Mouse (Mus musculus) stomach, postnatal 0 days (tissue): ENCODE data around the gene Rcor2. TPM values are rescaled to one million over a fixed set of nuclear protein-coding genes. Genes with fewer than 3 reads are reported as not detected.

Experiments
- ATAC-seq: fragments of 200-750 bp; cut with Nextera tagmentation; 2 replicates; pipeline ENCODE4 v1.8.0; 2017; ENCODE audit not compliant: low FRiP score, low TSS enrichment
- DNase-seq: peaks from one replicate; pipeline ENCODE4 v3.0.0-alpha.2; 2016; ENCODE audit warnings: low spot score
- H3K27ac ChIP-seq: fragments of 300-500 bp; sonication (generic); replicated peaks from 2 replicates; pipeline ENCODE4 v1.5.1; 2014; ENCODE audit warnings: mild to moderate bottlenecking, control low read depth
- H3K27me3 ChIP-seq: fragments of 300-500 bp; sonication (generic); 2 replicates; pipeline ENCODE4 v1.6.1; 2014; ENCODE audit warnings: low read length; ENCODE audit not compliant: control insufficient read depth, insufficient read depth
- H3K36me3 ChIP-seq: fragments of 300-500 bp; sonication (generic); 2 replicates; pipeline ENCODE4 v1.6.1; 2014; ENCODE audit warnings: low read length, mixed read lengths; ENCODE audit not compliant: control insufficient read depth, insufficient read depth
- H3K4me1 ChIP-seq: fragments of 300-500 bp; sonication (generic); replicated peaks from 2 replicates; pipeline ENCODE4 v1.6.1; 2014; ENCODE audit warnings: antibody characterized with exemption; ENCODE audit not compliant: control insufficient read depth, insufficient read depth
- H3K4me2 ChIP-seq: fragments of 300-500 bp; sonication (generic); replicated peaks from 2 replicates; pipeline ENCODE4 v1.6.1; 2014; ENCODE audit warnings: low read depth, mild to moderate bottlenecking, control low read depth, moderate library complexity
- H3K4me3 ChIP-seq: fragments of 300-500 bp; sonication (generic); 2 replicates; pipeline ENCODE4 v1.5.1; 2014; ENCODE audit warnings: low read depth, low read length, control low read depth
- H3K9ac ChIP-seq: fragments of 300-500 bp; sonication (generic); 2 replicates; pipeline ENCODE4 v1.6.1; 2014; ENCODE audit warnings: mild to moderate bottlenecking, low read length, control low read depth, mixed read lengths
- H3K9me3 ChIP-seq: fragments of 300-500 bp; sonication (generic); 2 replicates; pipeline ENCODE4 v1.6.1; 2016; ENCODE audit warnings: low read length; ENCODE audit not compliant: control insufficient read depth
- CTCF ChIP-seq: IDR thresholded peaks from 2 replicates; pipeline ENCODE4 v1.5.1; 2016; ENCODE audit warnings: antibody characterized with exemption, low read depth, mild to moderate bottlenecking, moderate library complexity
- EP300 ChIP-seq: optimal IDR thresholded peaks from 2 replicates; pipeline ENCODE3; 2016; ENCODE audit warnings: antibody characterized with exemption
- WGBS: fragments of 180-500 bp; shearing (Covaris S2); extraction: QIAGEN DNeasy Blood & Tissue Kit; methylation state at CpG from one replicate; pipeline ENCODE4 v1.1.7; 2014; 5-methylcytosine and 5-hydroxymethylcytosine counted together
- polyA plus RNA-seq: library from polyadenylated mRNA; unstranded; fragments of >200 nt; fragmentation: Nextera tagmentation; extraction: Ambion mirVana; gene quantifications from 2 replicates; pipeline ENCODE4 v1.2.1, GENCODE M21; 2015

Gene Rcor2
- polyA plus RNA-seq, 1 experiment from 2014 or later: 2.4 TPM

GRCm38 (mm10) chr19:7306968-7307367, 39.8 kb downstream of the Rcor2 start:
- H3K27ac ChIP-seq: peak overlapping the region; percentile 94
- no peaks in the 10 kb centered on the region for H3K9me3 ChIP-seq
- no peak overlapping the region for H3K4me3 ChIP-seq
- H3K36me3 ChIP-seq: no peaks in the 10 kb centered on the region
- no peak overlapping the region; the same call in 1 of the 2 replicates for H3K4me2 ChIP-seq
- TF ChIP-seq EP300: no peak
- H3K9ac ChIP-seq: no peak overlapping the region
- WGBS: 39% methylated on average over 3 of the region's 3 CpGs
- DNase-seq: peak; percentile 63
- no peaks in the 10 kb centered on the region for H3K27me3 ChIP-seq
- no peak for ATAC-seq
- H3K4me1 ChIP-seq: peaks cover 30% of the 10 kb centered on the region

DNA sequence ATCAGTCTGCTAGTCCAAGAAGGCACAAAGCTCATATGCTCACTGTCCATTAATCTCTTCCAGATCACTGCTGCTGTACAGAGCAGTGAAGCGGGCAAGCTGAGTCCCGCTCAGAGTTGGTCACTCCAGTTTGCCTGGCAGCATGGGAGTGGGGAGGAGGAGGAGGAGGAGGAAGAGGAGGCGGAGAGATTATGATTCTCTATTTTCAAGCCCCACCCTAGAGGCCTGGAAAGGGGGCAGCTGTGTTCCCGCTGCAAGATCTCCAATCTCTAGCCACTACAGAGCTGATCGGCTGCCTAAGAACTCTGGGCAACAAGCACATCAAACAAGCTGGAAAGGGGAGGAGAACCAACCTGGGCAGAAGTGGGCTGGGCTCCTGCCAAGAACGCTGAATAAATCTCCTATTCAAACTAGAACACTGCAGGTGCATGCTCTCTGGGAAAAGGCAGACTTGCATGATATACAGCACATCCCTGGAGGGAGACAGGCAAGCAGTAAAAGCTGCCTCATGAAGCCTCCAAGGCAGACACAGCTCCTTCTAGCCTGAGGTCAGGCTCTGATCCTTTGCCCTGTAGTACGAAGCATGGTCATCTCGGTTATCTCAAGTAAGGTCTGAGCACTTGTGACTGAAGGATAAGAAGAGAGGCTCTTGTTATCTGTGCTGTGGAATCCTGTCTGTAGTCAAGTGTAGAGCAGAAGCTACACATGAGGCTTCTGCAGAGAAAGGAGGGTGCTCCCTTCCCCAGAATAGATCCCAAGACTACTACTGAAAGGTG, 41.1 kb downstream of the Rcor2 start:
- Histone ChIP-seq H3K9ac (peak overlapping the region; percentile 38; the same call in 1 of the 2 replicates), H3K9me3 (no peaks in the 10 kb centered on the region), H3K4me1 (peaks cover 26% of the 10 kb centered on the region), H3K4me2 (no peak overlapping the region), H3K27me3 (no peaks in the 10 kb centered on the region), H3K36me3 (no peaks in the 10 kb centered on the region), H3K27ac (peak overlapping the region; percentile 94), H3K4me3 (no peak overlapping the region)
- TF ChIP-seq EP300 (peak; percentile 43), CTCF (no peak)
- 35% methylated on average over 8 of the region's 8 CpGs for WGBS
- DNase-seq: peak; percentile 84
- peak; percentile 65 for ATAC-seq

DNA sequence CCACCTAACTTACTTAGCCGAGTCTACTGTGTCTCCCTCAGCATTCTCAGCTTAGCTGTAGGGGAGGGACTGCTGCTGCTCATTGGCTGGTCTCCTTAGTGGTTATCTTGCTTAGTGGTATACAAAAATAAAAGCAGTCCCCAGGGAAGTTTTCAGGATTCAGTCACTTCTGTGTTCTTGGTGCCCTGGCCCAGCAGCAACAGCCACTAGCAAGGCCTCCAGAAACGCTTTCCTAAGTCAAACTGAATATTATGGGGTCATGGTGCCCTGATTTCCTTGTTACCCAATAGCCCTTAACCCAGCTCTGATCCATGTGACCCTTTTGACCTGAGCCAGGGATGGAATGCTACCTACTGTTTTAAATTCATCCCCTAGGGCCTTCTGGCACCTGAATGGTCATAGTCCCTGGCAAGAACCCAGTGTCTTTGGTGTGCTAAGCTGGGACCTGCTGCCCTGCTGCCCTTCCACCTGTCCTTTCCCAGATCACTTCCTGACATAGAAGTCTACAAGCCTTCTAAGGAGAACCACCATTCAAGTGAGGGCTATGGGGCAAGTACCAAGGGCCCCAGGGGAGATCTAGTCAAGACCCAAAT, 42.7 kb downstream of the Rcor2 start:
- TF ChIP-seq CTCF (no peak), EP300 (no peak)
- no peak overlapping the region for H3K4me2 ChIP-seq
- H3K4me1 ChIP-seq: peaks cover 26% of the 10 kb centered on the region
- H3K9ac ChIP-seq: no peak overlapping the region
- H3K9me3 ChIP-seq: no peaks in the 10 kb centered on the region
- ATAC-seq (no peak), DNase-seq (no peak)
- no peaks in the 10 kb centered on the region for H3K27me3 ChIP-seq
- H3K36me3 ChIP-seq: no peaks in the 10 kb centered on the region
- no peak overlapping the region for H3K4me3 ChIP-seq
- WGBS: 47% methylated on average over 2 of the region's 2 CpGs
- H3K27ac ChIP-seq: peak overlapping the region; percentile 94

GRCm38 (mm10) chr19:7310704-7311103, 43.6 kb downstream of the Rcor2 start:
- DNase-seq (peak; percentile 94), ATAC-seq (peak; percentile 90)
- Histone ChIP-seq H3K9me3 (no peaks in the 10 kb centered on the region), H3K9ac (0 out of 2 replicates have a peak overlapping the region, but pooled peaks have one; percentile 18), H3K4me3 (no peak overlapping the region), H3K27me3 (no peaks in the 10 kb centered on the region), H3K4me2 (no peak overlapping the region), H3K36me3 (no peaks in the 10 kb centered on the region), H3K27ac (peak overlapping the region; percentile 94), H3K4me1 (peaks cover 25% of the 10 kb centered on the region)
- WGBS: 22% methylated on average over 5 of the region's 5 CpGs
- TF ChIP-seq CTCF (peak; percentile 54), EP300 (peak; percentile 87)

DNA sequence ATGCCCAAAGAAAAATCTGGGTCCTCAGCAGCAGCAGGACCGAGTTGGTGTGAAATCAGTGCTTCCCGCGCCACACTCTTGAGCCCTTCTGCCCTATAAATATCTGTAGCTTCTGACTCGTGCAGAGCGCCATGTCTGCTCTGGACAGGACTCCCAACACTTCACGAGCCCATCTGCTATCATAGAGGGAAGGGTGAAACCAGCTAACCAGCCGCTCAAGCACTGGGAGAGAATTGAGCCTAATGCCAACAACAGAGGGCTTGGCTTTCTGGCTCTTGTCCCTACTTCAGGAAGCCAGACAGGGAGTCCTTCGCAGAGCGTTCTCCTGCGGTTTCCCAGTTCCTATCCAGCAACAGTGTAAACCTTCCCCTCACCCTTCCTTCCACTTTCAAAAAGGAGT, 44.2 kb downstream of the Rcor2 start:
- H3K4me3 ChIP-seq: no peak overlapping the region
- H3K4me2 ChIP-seq: peak overlapping the region; percentile 37
- H3K27ac ChIP-seq: peak overlapping the region; percentile 94
- 20% methylated on average over 10 of the region's 10 CpGs for WGBS
- H3K36me3 ChIP-seq: no peaks in the 10 kb centered on the region
- no peaks in the 10 kb centered on the region for H3K9me3 ChIP-seq
- peak; percentile 41 for DNase-seq
- no peaks in the 10 kb centered on the region for H3K27me3 ChIP-seq
- H3K4me1 ChIP-seq: peaks cover 25% of the 10 kb centered on the region
- H3K9ac ChIP-seq: peak overlapping the region; percentile 39
- ATAC-seq: no peak
- TF ChIP-seq CTCF: no peak
- TF ChIP-seq EP300: no peak

DNA sequence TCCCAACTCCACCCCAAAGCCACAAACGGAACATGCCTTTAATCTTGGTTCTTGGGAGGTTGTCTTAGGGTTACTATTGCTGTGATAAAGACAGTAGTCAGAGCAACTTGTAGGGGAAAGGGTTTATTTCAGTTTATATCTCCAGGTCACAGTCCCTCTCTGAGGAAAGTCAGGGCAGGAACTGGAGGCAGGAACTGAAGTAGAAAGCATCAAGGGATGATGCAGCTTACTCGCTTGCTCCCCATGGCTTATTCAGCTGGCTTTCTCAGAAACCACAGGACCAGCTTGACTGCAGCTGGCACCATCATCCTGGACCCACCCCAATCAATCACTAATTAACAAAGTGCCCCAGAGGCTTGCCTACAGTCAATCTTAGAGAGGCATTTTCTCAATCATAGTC, 46.5 kb downstream of the Rcor2 start:
- peak overlapping the region; percentile 63; the same call in 1 of the 2 replicates for H3K27ac ChIP-seq

More for the DNA sequence above, 46.5 kb downstream of the Rcor2 start:
- DNase-seq (no peak), ATAC-seq (no peak)
- Histone ChIP-seq H3K27me3 (no peaks in the 10 kb centered on the region), H3K36me3 (no peaks in the 10 kb centered on the region), H3K4me2 (no peak overlapping the region), H3K4me3 (no peak overlapping the region), H3K9me3 (no peaks in the 10 kb centered on the region), H3K9ac (no peak overlapping the region), H3K4me1 (peaks cover 18% of the 10 kb centered on the region)
- 62% methylated on average over 2 of the region's 2 CpGs for WGBS
- TF ChIP-seq CTCF: no peak
- no peak for TF ChIP-seq EP300
